Mouse (Mus musculus): ENCODE measurements around the gene Rab25. TPM values are rescaled to one million over a fixed set of nuclear protein-coding genes. Genes with fewer than 3 reads are reported as not detected.
"Not testable (repeated sequence)": the region's sequence is repeated elsewhere in the genome, so short reads cannot be mapped to it uniquely, and the experiment has no call there.

The Rab25 gene
- polyA plus RNA-seq, 1 experiment from 2014 or later: 0.29 TPM

DNA sequence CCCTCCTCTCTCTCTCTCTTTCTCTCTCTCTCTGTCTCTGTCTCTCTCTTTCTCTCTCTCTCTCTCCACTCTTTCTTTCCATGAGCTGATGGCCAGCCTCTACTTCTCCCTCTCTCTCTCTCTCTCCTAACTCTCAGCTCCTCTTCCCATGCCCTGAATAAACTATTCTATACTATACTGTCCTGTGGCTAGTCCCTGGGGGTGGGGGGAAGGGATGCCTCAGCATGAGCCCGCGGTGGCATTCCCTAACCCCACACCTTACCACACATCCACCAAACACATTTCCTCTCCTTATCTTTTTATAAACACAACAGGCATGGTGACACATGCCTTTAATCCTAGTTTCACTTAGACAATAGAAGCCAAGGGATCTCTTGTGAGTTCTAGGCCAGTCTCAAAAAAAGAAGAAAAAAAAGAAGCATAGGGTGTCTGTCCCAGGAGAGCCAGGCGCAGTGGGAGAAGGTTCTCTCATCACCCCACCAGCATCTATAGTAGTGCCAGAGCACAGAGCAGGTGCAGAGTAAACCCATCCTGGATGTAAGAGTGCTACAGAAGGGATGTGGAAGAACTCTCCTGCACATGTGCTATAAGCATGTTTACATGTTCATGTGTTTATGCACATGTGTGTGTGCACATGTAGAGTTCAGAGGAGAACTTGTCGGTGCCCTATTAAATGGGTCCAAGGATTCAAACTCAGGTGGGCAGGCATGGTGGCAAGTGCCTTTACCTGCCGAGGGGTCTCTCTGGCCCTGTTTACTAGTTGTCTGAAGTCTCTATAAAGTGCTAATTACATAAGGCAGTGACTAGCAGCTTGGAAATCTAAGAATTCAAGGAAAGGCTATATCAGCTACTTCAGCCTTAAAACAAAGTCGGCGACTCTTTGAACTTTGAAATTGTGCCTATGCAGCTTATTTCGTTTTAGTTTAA lies 30.7 kb upstream of the Rab25 start:
- Histone ChIP-seq H3K9me3 (replicated peaks) (no peaks in the 10 kb centered on the region), H3K36me3 (peaks cover 25% of the 10 kb centered on the region), H3K4me2 (peak overlapping the region; percentile 85), H3K4me1 (peaks cover 19% of the 10 kb centered on the region), H3K4me3 (replicated peaks) (peak overlapping the region; percentile 73), H3K9ac (replicated peaks) (peak overlapping the region; percentile 95; the same call in 1 of the 2 replicates), H3K27me3 (replicated peaks) (no peaks in the 10 kb centered on the region), H3K27ac (replicated peaks) (no peak overlapping the region)
- 55% methylated on average over 8 of the region's 8 CpGs for WGBS
- peak; percentile 52; the same call in 1 of the 2 replicates for ATAC-seq (ENCODE audit: low FRiP score)

DNA sequence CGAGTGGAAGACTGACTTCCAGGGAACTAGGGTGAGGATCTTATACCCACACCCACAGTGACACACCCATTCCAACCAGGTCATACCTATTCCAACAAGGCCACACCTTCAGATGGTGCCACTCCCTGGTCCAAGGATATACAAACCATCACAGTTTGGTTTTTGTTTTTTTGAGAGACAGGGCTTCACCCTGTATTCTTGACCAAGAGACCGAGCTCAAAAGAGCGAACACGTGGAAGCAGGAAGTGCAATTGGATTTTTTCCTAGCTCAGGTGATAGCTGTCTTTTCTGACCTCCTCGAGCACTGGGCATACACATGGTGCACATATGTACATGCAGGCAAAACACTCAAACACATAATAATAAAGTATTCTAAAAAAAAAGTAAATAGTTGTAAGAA lies 29.7 kb upstream of the Rab25 start:
- not testable (repeated sequence) for H3K9me3 ChIP-seq (replicated peaks); H3K27me3 ChIP-seq (replicated peaks); ATAC-seq (ENCODE audit: low FRiP score); H3K27ac ChIP-seq (replicated peaks); H3K9ac ChIP-seq (replicated peaks); H3K4me2 ChIP-seq; H3K4me3 ChIP-seq (replicated peaks)
- 86% methylated on average over 5 of the region's 5 CpGs for WGBS
- peaks cover 19% of the 10 kb centered on the region for H3K4me1 ChIP-seq
- peaks cover 18% of the 10 kb centered on the region for H3K36me3 ChIP-seq

DNA sequence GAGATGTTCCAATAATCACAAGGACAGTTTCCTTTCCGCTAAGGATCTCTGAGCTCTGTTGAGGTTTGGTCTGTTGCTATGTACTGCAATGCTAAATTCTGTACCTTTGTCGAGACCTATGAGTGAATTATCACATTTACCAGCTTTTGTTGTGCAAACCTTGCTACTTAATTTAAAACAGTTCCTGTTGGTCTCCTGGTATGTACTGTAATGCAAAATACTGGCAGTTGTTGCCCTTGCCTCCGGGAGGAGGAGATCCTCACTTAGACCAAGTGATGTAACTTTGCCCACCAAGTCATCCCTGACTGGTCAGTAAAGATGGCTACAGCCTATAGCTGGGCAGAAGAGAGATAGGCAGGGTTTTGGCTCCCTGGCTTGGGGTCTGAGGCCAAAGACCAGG lies 27.4 kb upstream of the Rab25 start, which contains the start of gene Ssr2:
TSS of gene Ssr2 (plus strand) at position 337 of the 400 bp plus-strand sequence.
- ATAC-seq (ENCODE audit: low FRiP score): no peak
- Histone ChIP-seq H3K27me3 (replicated peaks) (no peaks in the 10 kb centered on the region), H3K4me3 (replicated peaks) (no peak within 1 kb of the TSS), H3K36me3 (no peaks in the 10 kb centered on the region), H3K9me3 (replicated peaks) (no peaks in the 10 kb centered on the region), H3K4me1 (peaks cover 11% of the 10 kb centered on the region), H3K9ac (replicated peaks) (no peak within 1 kb of the TSS), H3K4me2 (no peak within 1 kb of the TSS), H3K27ac (replicated peaks) (no peak within 1 kb of the TSS)
- WGBS: 89% methylated on average over 3 of the region's 3 CpGs

DNA sequence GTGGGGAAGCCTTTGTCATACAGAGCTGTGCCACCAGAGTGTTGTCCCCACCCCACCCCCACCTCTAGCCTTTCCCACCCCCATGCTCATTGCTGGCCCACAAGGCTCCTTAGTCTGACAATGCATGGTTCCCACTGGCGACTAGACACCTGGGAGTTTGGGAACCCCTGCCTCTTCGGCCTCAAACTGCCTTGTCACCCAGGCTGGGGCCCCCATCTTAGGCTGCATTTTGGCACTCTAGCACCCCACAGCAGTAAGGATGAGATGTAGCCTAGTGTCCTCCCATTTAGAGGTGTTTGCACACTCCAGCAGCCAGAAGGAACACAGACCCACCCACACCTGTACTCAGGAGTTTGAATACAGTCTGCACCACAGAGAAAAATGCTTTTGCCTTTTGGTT lies 25.7 kb upstream of the Rab25 start:
- ATAC-seq (ENCODE audit: low FRiP score): no peak
- H3K9me3 ChIP-seq (replicated peaks): no peaks in the 10 kb centered on the region
- WGBS: 97% methylated on average over 2 of the region's 2 CpGs
- peaks cover under 1% of the 10 kb centered on the region; the same call in 1 of the 2 replicates for H3K4me1 ChIP-seq
- H3K27me3 ChIP-seq (replicated peaks): no peaks in the 10 kb centered on the region
- H3K4me3 ChIP-seq (replicated peaks): no peak overlapping the region
- no peak overlapping the region for H3K27ac ChIP-seq (replicated peaks)
- H3K36me3 ChIP-seq: peaks cover 17% of the 10 kb centered on the region
- no peak overlapping the region for H3K4me2 ChIP-seq
- H3K9ac ChIP-seq (replicated peaks): no peak overlapping the region

DNA sequence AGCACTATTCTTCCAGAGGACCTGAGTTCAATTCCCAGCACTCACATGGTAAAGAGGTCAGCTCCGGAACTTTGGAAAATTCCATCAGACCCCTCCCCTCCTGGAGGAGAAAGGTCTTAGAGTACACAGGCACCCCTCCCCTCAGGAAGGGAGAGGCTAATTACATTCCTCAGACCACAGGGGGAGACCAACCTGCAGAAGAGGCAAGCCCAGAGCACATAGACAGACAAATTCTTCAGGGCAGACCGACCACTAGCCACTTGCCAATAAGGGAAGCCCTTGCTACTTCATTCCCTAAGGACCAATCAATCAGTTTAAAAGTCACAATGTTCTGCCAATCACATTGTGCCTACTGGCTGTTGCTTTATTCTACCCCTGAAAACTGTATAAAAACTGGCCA lies 24.7 kb upstream of the Rab25 start:
- Histone ChIP-seq H3K9me3 (replicated peaks) (no peaks in the 10 kb centered on the region), H3K4me3 (replicated peaks) (no peak overlapping the region), H3K36me3 (peaks cover 27% of the 10 kb centered on the region), H3K9ac (replicated peaks) (no peak overlapping the region), H3K4me2 (no peak overlapping the region), H3K4me1 (no peaks in the 10 kb centered on the region), H3K27me3 (replicated peaks) (no peaks in the 10 kb centered on the region), H3K27ac (replicated peaks) (no peak overlapping the region)
- ATAC-seq (ENCODE audit: low FRiP score): no peak
- 78% methylated on average over 2 of the region's 2 CpGs for WGBS

DNA sequence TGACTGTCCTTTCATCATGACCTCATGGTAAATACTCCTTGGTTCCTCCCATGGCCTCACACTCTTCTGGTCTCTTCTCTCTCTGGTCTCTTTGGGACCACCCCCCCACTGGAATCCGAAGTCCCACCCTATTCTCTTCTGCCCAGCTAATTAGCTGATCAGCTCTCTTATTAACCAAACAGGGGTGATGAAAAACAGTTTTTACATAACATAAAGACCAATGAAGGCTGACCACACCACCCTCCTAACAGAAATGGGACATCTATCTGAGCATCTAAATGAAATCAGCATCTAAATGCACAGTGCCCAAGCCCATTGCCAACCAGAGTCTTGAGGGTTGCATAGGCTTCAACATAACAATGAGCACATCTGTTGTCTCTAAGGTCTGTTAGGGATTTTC lies 23.8 kb upstream of the Rab25 start:
- no peaks in the 10 kb centered on the region for H3K4me1 ChIP-seq
- ATAC-seq (ENCODE audit: low FRiP score): no peak
- H3K27ac ChIP-seq (replicated peaks): no peak overlapping the region
- H3K9ac ChIP-seq (replicated peaks): no peak overlapping the region
- no peak overlapping the region for H3K4me3 ChIP-seq (replicated peaks)
- H3K36me3 ChIP-seq: peaks cover 35% of the 10 kb centered on the region
- WGBS: 81% methylated on average over 1 of the region's 1 CpGs
- H3K4me2 ChIP-seq: no peak overlapping the region
- no peaks in the 10 kb centered on the region for H3K9me3 ChIP-seq (replicated peaks)
- H3K27me3 ChIP-seq (replicated peaks): no peaks in the 10 kb centered on the region

DNA sequence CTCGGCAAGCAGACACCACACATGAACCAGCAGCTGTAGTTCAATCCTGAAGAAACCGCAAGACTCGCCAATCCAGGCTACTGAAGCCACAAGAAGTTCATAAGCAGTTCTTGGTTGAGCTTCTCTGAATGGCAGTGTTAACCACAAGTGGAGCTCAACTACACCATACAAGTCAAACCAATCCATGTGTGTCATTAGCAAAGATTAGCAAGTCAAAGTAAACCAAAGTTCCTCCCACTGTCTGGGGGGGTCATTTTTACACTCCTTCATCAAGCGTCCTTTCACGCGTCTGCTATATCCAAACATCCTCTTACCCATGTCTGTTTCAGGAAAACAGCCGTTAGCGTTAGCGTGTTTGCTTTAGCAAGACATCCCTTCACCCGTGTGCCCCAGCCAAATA lies 22.2 kb upstream of the Rab25 start:
- no peak for ATAC-seq (ENCODE audit: low FRiP score)
- Histone ChIP-seq H3K27me3 (replicated peaks) (no peaks in the 10 kb centered on the region), H3K4me3 (replicated peaks) (no peak overlapping the region), H3K4me2 (no peak overlapping the region), H3K9ac (replicated peaks) (no peak overlapping the region), H3K27ac (replicated peaks) (no peak overlapping the region), H3K9me3 (replicated peaks) (no peaks in the 10 kb centered on the region), H3K4me1 (no peaks in the 10 kb centered on the region), H3K36me3 (peaks cover 50% of the 10 kb centered on the region)
- 96% methylated on average over 10 of the region's 10 CpGs for WGBS

DNA sequence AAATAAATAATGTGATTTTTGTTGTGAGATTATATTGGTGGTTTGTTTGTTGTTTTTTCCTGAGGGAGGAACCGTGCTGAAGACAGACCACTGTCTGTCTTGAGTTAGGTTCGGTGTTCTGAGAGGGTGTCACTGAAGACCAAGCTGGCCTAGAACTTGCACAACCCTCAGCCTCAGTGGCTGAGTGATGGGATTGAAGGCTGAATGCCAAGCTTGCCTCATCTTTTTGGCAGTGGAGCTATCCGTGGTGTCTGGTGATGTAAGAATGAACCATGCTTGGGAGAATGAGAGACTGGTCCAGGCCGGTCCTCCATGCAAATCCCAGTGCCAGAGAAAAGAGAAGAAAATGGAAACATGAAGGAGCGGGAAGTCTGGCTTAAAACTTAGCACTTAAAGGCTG lies 21.6 kb upstream of the Rab25 start:
- 92% methylated on average over 5 of the region's 5 CpGs for WGBS
- Histone ChIP-seq H3K9ac (replicated peaks) (no peak overlapping the region), H3K27ac (replicated peaks) (no peak overlapping the region), H3K4me2 (no peak overlapping the region), H3K27me3 (replicated peaks) (no peaks in the 10 kb centered on the region), H3K4me3 (replicated peaks) (no peak overlapping the region), H3K4me1 (no peaks in the 10 kb centered on the region), H3K9me3 (replicated peaks) (no peaks in the 10 kb centered on the region), H3K36me3 (peaks cover 55% of the 10 kb centered on the region)
- ATAC-seq (ENCODE audit: low FRiP score): no peak

DNA sequence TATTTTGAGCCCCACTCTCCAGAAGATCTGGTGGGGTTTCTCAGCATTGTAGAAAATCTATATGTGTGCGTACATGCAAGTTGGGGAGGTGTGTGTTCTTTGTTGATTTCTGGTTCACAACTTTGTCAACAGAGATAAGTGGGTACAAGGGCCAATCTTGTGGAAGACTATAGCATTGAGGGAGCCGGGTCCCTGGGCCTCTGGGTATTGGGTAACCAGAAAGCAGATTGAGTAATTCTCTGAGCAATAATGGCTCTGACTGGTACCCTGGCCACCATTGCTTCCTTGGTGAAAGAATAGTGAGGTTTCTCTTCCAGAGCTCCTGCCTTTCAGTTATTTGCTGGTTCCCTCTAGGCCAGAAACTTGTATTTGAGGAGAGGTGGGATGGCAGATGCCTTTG lies 21.0 kb upstream of the Rab25 start:
- ATAC-seq (ENCODE audit: low FRiP score): no peak
- 98% methylated on average over 2 of the region's 2 CpGs for WGBS
- Histone ChIP-seq H3K9ac (replicated peaks) (no peak overlapping the region), H3K27ac (replicated peaks) (no peak overlapping the region), H3K4me2 (no peak overlapping the region), H3K9me3 (replicated peaks) (no peaks in the 10 kb centered on the region), H3K4me3 (replicated peaks) (no peak overlapping the region), H3K27me3 (replicated peaks) (no peaks in the 10 kb centered on the region), H3K4me1 (no peaks in the 10 kb centered on the region), H3K36me3 (peaks cover 61% of the 10 kb centered on the region)

DNA sequence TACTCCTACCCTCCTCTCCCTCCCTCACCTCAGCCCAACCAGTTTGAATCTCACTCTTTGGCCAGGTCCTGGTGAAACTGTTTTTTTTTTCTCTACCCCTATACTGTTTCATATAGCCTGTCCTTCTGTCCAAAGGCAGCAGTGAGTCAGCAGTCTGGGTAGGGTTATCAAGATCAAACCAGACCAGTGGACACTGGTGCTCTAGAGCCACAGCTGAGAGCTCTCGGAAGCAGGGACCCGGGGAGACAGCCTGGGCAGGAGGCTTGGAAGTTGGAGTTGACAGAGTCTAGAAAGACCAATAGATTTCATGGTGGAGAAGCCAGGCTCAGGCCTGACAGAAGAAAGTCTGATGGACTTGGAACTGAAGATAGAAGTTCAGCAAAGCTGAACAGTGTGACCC lies 20.5 kb upstream of the Rab25 start:
- H3K27me3 ChIP-seq (replicated peaks): no peaks in the 10 kb centered on the region
- no peaks in the 10 kb centered on the region for H3K9me3 ChIP-seq (replicated peaks)
- no peaks in the 10 kb centered on the region for H3K4me1 ChIP-seq
- 97% methylated on average over 2 of the region's 2 CpGs for WGBS
- no peak for ATAC-seq (ENCODE audit: low FRiP score)
- H3K4me3 ChIP-seq (replicated peaks): no peak overlapping the region
- H3K36me3 ChIP-seq: peaks cover 66% of the 10 kb centered on the region
- no peak overlapping the region for H3K9ac ChIP-seq (replicated peaks)
- no peak overlapping the region for H3K27ac ChIP-seq (replicated peaks)
- H3K4me2 ChIP-seq: no peak overlapping the region

DNA sequence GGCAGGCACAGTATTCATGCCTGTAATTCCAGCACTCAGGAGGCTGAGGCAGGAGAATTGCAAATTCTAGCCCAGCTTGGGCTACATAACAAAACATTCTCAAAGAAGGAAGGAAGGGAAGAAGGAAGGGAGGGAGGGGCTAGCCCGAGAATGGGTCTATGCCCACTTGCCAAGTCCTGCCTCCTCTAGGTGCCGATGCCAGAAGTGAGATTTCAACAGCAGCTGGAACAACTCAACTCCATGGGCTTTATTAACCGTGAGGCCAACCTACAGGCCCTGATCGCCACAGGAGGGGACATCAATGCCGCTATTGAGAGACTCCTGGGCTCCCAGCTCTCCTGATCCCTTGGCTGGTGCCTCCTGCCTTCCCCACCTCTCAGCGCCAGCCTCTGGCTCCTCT lies 19.8 kb upstream of the Rab25 start:
- no peak overlapping the region for H3K9ac ChIP-seq (replicated peaks)
- ATAC-seq (ENCODE audit: low FRiP score): no peak
- H3K9me3 ChIP-seq (replicated peaks): no peaks in the 10 kb centered on the region
- H3K36me3 ChIP-seq: peaks cover 73% of the 10 kb centered on the region
- WGBS: 98% methylated on average over 6 of the region's 6 CpGs
- no peaks in the 10 kb centered on the region for H3K4me1 ChIP-seq
- no peak overlapping the region for H3K4me3 ChIP-seq (replicated peaks)
- no peaks in the 10 kb centered on the region for H3K27me3 ChIP-seq (replicated peaks)
- no peak overlapping the region for H3K4me2 ChIP-seq
- H3K27ac ChIP-seq (replicated peaks): no peak overlapping the region

DNA sequence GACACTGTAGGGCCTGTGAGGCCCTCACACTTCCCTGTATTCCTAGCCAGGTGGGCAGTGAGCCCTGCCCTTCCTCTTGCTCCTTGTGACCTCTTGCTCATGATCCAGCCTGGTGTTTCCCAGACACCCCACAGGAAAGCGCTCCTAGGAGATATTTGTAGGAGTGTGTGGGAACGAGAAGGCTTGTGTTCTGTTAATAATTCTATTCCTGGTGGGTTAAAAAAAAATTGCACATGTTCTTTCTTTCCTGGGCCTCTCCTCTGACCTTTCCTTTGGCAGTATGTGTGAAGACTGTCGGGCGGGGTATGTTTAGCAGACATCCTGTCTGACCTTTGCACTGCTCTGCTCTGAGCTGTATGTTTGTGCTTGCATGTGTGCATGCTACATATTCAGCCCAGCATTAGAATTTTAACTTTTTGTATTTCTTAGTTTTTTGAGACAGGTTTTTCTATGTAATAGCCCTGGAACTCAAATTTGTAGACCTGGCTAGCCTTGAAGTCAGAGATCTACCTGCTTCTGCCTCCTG lies 18.5 kb upstream of the Rab25 start:
- Histone ChIP-seq H3K4me2 (no peak overlapping the region), H3K27me3 (replicated peaks) (no peaks in the 10 kb centered on the region), H3K27ac (replicated peaks) (no peak overlapping the region), H3K4me3 (replicated peaks) (no peak overlapping the region), H3K9me3 (replicated peaks) (no peaks in the 10 kb centered on the region), H3K4me1 (no peaks in the 10 kb centered on the region), H3K36me3 (peaks cover 84% of the 10 kb centered on the region), H3K9ac (replicated peaks) (no peak overlapping the region)
- 90% methylated on average over 4 of the region's 4 CpGs for WGBS
- no peak for ATAC-seq (ENCODE audit: low FRiP score)

Data from neural tube, embryonic 15.5 days (tissue).